Mouse (Mus musculus): ENCODE results near the gene Tmem192.

The Tmem192 gene

GRCm38 (mm10) chr8:64946820-64947697 lies at the start of gene Tmem192:
Gene Tmem192 (plus strand): TSS chr8:64947185.
- no peak for DNase-seq (ENCODE audit: extremely low spot score, low read depth, low spot score)

GRCm38 (mm10) chr8:64898710-64899109 lies 48.3 kb upstream of the Tmem192 start:
- peak; percentile 24 for DNase-seq (ENCODE audit: extremely low spot score, low read depth, low spot score)

GRCm38 (mm10) chr8:64900645-64901044 lies 46.3 kb upstream of the Tmem192 start:
- DNase-seq (ENCODE audit: extremely low spot score, low read depth, low spot score), result no peak

GRCm38 (mm10) chr8:64901527-64902156 lies 45.3 kb upstream of the Tmem192 start:
- no peak for DNase-seq (ENCODE audit: extremely low spot score, low read depth, low spot score)

GRCm38 (mm10) chr8:64902191-64902590 lies 44.8 kb upstream of the Tmem192 start:
- no peak for DNase-seq (ENCODE audit: extremely low spot score, low read depth, low spot score)

GRCm38 (mm10) chr8:64903778-64904177 lies 43.2 kb upstream of the Tmem192 start:
- no peak for DNase-seq (ENCODE audit: extremely low spot score, low read depth, low spot score)

- DNase-seq (ENCODE audit: extremely low spot score, low read depth, low spot score), result no peak
Observed at GRCm38 (mm10) chr8:64910026-64910425, 37.0 kb upstream of the Tmem192 start.

- DNase-seq (ENCODE audit: extremely low spot score, low read depth, low spot score), result no peak
Observed at GRCm38 (mm10) chr8:64916793-64917192, 30.2 kb upstream of the Tmem192 start.

GRCm38 (mm10) chr8:64923329-64923728 lies 23.7 kb upstream of the Tmem192 start:
- DNase-seq (ENCODE audit: extremely low spot score, low read depth, low spot score), result no peak

- DNase-seq (ENCODE audit: extremely low spot score, low read depth, low spot score), result no peak
Observed at GRCm38 (mm10) chr8:64925762-64926161, 21.2 kb upstream of the Tmem192 start.

- no peak for DNase-seq (ENCODE audit: extremely low spot score, low read depth, low spot score)
Observed at GRCm38 (mm10) chr8:64926355-64926754, 20.6 kb upstream of the Tmem192 start.

GRCm38 (mm10) chr8:64928938-64929337 lies 18.0 kb upstream of the Tmem192 start:
- DNase-seq (ENCODE audit: extremely low spot score, low read depth, low spot score), result no peak

GRCm38 (mm10) chr8:64934997-64935396 lies 12.0 kb upstream of the Tmem192 start:
- DNase-seq (ENCODE audit: extremely low spot score, low read depth, low spot score), result no peak

GRCm38 (mm10) chr8:64941019-64941418 lies 6.0 kb upstream of the Tmem192 start:
- no peak for DNase-seq (ENCODE audit: extremely low spot score, low read depth, low spot score)

- DNase-seq (ENCODE audit: extremely low spot score, low read depth, low spot score), result peak; percentile 67
Observed at GRCm38 (mm10) chr8:64941495-64941894, 5.5 kb upstream of the Tmem192 start.

GRCm38 (mm10) chr8:64942946-64943345 lies 4.0 kb upstream of the Tmem192 start:
- no peak for DNase-seq (ENCODE audit: extremely low spot score, low read depth, low spot score)

- no peak for DNase-seq (ENCODE audit: extremely low spot score, low read depth, low spot score)
Observed at GRCm38 (mm10) chr8:64944831-64945230, 2.2 kb upstream of the Tmem192 start.

GRCm38 (mm10) chr8:64945606-64946005 lies 1.4 kb upstream of the Tmem192 start:
- DNase-seq (ENCODE audit: extremely low spot score, low read depth, low spot score), result no peak

GRCm38 (mm10) chr8:64946441-64946819 lies 555 bp upstream of the Tmem192 start:
- DNase-seq (ENCODE audit: extremely low spot score, low read depth, low spot score), result no peak

- DNase-seq (ENCODE audit: extremely low spot score, low read depth, low spot score), result no peak
Observed at GRCm38 (mm10) chr8:64947698-64948034, 681 bp downstream of the Tmem192 start.

- no peak for DNase-seq (ENCODE audit: extremely low spot score, low read depth, low spot score)
Observed at GRCm38 (mm10) chr8:64948371-64948770, 1.4 kb downstream of the Tmem192 start.

GRCm38 (mm10) chr8:64952101-64952500 lies 5.1 kb downstream of the Tmem192 start:
- no peak for DNase-seq (ENCODE audit: extremely low spot score, low read depth, low spot score)
